Mouse (Mus musculus) embryonic facial prominence, embryonic 15.5 days (tissue): ENCODE results near the gene Vmn1r155. TPM values are rescaled to one million over a fixed set of nuclear protein-coding genes. Genes with fewer than 3 reads are reported as not detected.
"Not testable (repeated sequence)": the region's sequence is repeated elsewhere in the genome, so short reads cannot be mapped to it uniquely, and the experiment has no call there.

ENCODE experiments used
- ATAC-seq: fragments of 200-750 bp; cut with Nextera tagmentation; 2 replicates; pipeline ENCODE4 v1.8.0; 2017; ENCODE audit warnings: low read depth, moderate TSS enrichment; ENCODE audit not compliant: insufficient number of reproducible peaks, low FRiP score, low TSS enrichment
- H3K27ac ChIP-seq: fragments of 300-500 bp; sonication (generic); replicated peaks from 2 replicates; pipeline ENCODE4 v1.5.1; 2015; ENCODE audit warnings: mild to moderate bottlenecking, inconsistent platforms
- H3K27me3 ChIP-seq: fragments of 300-500 bp; sonication (generic); 2 replicates; pipeline ENCODE4 v1.6.1; 2015; ENCODE audit warnings: inconsistent platforms
- H3K36me3 ChIP-seq: fragments of 300-500 bp; sonication (generic); 2 replicates; pipeline ENCODE4 v1.6.1; 2015; ENCODE audit warnings: mild to moderate bottlenecking, inconsistent platforms
- H3K4me1 ChIP-seq: fragments of 300-500 bp; sonication (generic); 2 replicates; pipeline ENCODE4 v1.6.1; 2015; ENCODE audit warnings: inconsistent platforms
- H3K4me2 ChIP-seq: fragments of 300-500 bp; sonication (generic); replicated peaks from 2 replicates; pipeline ENCODE4 v1.6.1; 2015; ENCODE audit warnings: mild to moderate bottlenecking, inconsistent platforms
- H3K4me3 ChIP-seq: fragments of 300-500 bp; sonication (generic); replicated peaks from 2 replicates; pipeline ENCODE4 v1.5.1; 2015; ENCODE audit warnings: mild to moderate bottlenecking, inconsistent platforms
- H3K9ac ChIP-seq: fragments of 300-500 bp; sonication (generic); 2 replicates; pipeline ENCODE4 v1.6.1; 2015; ENCODE audit warnings: inconsistent platforms
- H3K9me3 ChIP-seq: fragments of 300-500 bp; sonication (generic); replicated peaks from 2 replicates; pipeline ENCODE4 v1.6.1; 2016; ENCODE audit warnings: inconsistent platforms
- WGBS: fragments of 180-500 bp; shearing (Covaris S2); methylation state at CpG from one replicate; pipeline ENCODE4 v1.1.7; 2015; 5-methylcytosine and 5-hydroxymethylcytosine counted together
- polyA plus RNA-seq: library from polyadenylated mRNA; unstranded; fragments of >200 nt; fragmentation: Nextera tagmentation; extraction: Ambion mirVana; gene quantifications from 2 replicates; pipeline ENCODE4 v1.2.1, GENCODE M21; 2015

Vmn1r155 gene
- not detected in 2 replicates for polyA plus RNA-seq

- H3K36me3 ChIP-seq, H3K9ac ChIP-seq, H3K4me1 ChIP-seq, H3K4me3 ChIP-seq, H3K9me3 ChIP-seq, H3K4me2 ChIP-seq, H3K27ac ChIP-seq, ATAC-seq, H3K27me3 ChIP-seq: not testable (repeated sequence)
- no CpG with 5 or more reads among the region's 3 CpGs for WGBS
Observed at GRCm38 (mm10) chr7:22657718-22658117, at the start of gene Vmn1r155. TSS of gene Vmn1r155 (plus strand) at chr7:22658018.

GRCm38 (mm10) chr7:22692217-22692616 is 34.4 kb downstream of the Vmn1r155 start, which contains the start of gene Gm8693:
TSS of gene Gm8693 (minus strand) at chr7:22692317.
- not testable (repeated sequence) for H3K9me3 ChIP-seq, H3K27me3 ChIP-seq, H3K27ac ChIP-seq, H3K4me1 ChIP-seq, ATAC-seq, H3K4me3 ChIP-seq, H3K9ac ChIP-seq, H3K36me3 ChIP-seq, H3K4me2 ChIP-seq
- WGBS = no CpG with 5 or more reads among the region's 2 CpGs

Other genes with a start within 250 kb of the Vmn1r155 start
- not detected in 2 replicates for gene Vmn1r148, start 244.4 kb upstream of the Vmn1r155 start, polyA plus RNA-seq
- gene Vmn1r149, start 219.8 kb upstream of the Vmn1r155 start, polyA plus RNA-seq = not detected in 2 replicates
- gene Gm10665, start 193.9 kb upstream of the Vmn1r155 start, polyA plus RNA-seq = not detected in 2 replicates
- gene Vmn1r151, start 158.3 kb upstream of the Vmn1r155 start, polyA plus RNA-seq = not detected in 2 replicates
- gene Vmn1r152, start 135.1 kb upstream of the Vmn1r155 start, polyA plus RNA-seq = not detected in 2 replicates
- gene Gm8677, start 123.1 kb upstream of the Vmn1r155 start, polyA plus RNA-seq = not detected in 2 replicates
- not detected in 2 replicates for gene Gm4201, start 92.7 kb upstream of the Vmn1r155 start, polyA plus RNA-seq
- not detected in 2 replicates for gene Gm4565, start 69.9 kb upstream of the Vmn1r155 start, polyA plus RNA-seq
- gene Gm8693, start 34.3 kb downstream of the Vmn1r155 start, polyA plus RNA-seq = not detected in 2 replicates
- gene Gm4567, start 61.7 kb downstream of the Vmn1r155 start, polyA plus RNA-seq = not detected in 2 replicates
- gene Vmn1r157, start 103.7 kb downstream of the Vmn1r155 start, polyA plus RNA-seq = not detected in 2 replicates
- not detected in 2 replicates for gene Vmn1r158, start 132.8 kb downstream of the Vmn1r155 start, polyA plus RNA-seq
- not detected in 2 replicates for gene Vmn1r159, start 185.6 kb downstream of the Vmn1r155 start, polyA plus RNA-seq
- gene Vmn1r160, start 213.2 kb downstream of the Vmn1r155 start, polyA plus RNA-seq = not detected in 2 replicates